Mouse (Mus musculus) heart, adult 9 months (tissue): ENCODE data around the gene Vav1.
"Not testable (repeated sequence)": the region's sequence is repeated elsewhere in the genome, so short reads cannot be mapped to it uniquely, and the experiment has no call there.

Experiments used
- DNase-seq, 2 experiments: peaks; one replicate each; pipeline ENCODE4 v3.0.0; 2022; ENCODE audit warnings: low spot score in 2 of 2

Vav1 gene

DNA sequence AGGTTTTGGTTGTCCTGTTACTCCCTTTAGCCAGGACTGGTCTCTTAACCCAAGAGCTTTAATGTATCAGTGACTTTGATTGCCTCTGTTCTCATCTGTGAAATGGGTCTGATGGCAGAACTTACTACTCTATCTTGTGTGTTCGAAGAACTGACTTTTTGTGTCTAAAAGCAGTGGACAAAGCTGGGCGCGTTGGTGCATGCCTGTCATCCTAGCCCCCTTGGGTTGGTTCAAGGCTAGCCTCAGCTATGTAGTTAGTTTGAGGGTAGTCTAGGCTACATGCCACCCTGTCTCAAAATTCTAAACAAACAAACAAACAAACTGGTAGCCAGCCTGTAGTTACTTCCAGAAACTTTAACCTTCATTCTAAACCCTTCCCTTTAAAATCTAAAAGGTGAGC, 27.5 kb upstream of the Vav1 start:
- no peak for DNase-seq

DNA sequence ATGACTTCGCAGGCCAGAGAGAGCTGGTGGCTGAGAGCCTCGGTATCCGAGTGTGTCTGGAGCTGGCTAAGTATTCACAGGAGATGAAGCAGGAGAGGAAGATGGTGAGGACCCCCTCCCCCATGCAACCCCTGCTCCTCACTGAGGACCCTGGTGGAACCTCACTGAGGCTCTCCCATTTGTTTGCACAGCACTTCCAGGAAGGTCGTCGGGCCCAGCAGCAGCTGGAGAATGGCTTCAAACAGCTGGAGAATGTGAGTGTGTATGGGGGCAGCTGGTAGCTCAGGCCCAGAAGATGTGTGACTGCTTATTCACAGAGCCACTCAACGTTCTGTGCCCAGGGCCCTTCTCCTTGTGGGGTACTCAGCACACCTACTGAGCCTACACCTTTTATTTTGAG, 25.6 kb upstream of the Vav1 start:
- DNase-seq = no peak

DNA sequence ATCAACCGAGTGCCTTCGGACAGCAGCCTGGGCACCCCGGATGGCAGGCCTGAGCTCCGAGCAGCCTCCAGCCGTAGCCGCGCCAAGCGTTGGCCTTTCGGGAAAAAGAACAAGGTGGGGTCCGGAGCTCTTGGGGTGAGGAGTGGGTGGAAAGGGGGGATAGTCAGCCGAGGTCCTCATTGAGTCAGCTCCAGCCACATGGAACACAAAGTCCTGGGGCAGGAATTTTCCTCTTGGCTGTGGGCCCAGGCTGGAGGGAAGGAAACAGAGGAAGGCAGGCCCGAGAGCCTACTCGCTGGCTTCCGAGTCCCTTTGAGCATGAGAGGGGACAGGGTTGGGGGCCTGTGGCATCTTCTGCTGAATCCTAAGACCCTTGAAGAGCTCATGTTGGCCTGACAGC, 23.5 kb upstream of the Vav1 start:
- peak; percentile 56 to 71 for DNase-seq

DNA sequence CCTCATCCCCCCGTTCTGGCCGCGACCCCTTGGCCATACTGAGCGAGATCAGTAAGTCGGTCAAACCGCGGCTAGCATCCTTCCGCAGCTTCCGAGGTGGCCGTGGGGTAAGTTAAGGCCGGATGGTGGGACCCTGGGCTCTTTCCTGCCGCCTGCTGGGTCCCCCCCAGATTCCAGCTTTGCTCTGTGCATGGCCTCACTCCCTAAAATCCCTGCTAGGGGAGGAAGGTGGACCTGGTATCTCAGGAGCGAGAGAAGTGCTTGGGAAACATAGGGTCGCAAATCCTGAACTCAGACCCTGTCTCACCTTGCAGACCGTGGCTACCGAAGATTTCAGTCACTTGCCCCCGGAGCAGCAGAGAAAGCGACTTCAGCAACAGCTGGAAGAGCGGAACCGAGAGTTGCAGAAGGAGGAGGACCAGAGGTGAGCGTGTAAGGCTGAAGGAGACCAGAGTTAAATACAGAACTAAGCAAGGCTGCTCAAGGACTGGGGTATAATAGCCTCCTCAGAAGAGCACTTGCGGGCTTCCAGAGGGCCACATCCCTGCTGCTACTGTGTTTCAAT, 21.9 kb upstream of the Vav1 start:
- DNase-seq = no peak

DNA sequence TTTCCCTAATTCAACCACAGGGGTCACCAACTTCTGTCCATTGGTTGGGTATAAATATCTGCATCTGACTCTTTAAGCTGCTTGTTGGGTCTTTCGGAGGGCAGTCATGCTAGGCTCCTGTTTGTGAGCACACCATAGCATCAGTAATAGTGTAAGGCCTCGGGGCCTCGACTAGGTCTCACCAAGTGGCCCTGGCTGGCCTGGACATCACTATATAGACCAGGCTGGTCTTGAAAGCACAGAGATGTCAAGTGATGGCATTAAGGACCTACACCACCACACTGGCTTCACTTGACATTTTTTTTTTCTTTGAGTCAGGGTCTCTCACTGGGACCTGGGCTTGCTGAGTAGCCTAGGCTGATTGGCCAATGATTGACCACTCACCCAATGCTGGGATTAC, 20.7 kb upstream of the Vav1 start:
- no peak for DNase-seq

DNA sequence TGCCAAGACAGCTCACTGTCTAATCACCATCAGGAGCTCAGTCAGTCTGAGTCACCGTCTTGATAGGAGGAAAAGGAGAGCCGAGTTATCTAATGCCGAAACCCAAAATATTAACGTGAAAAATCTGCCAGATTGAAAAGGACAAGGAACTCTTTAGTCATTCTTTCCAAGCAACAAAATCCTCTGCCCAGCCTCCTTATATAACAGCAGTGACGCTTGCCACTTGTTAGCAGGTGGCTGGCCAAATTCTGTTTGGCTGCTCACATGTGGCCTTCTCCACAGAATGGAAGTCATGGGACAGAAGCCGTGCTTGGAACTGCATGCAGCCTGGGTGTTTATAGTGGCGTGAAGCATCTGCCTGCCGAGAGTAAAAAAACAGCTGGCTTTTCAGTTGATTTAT, 19.2 kb upstream of the Vav1 start:
- DNase-seq = peak; percentile 84 to 88

DNA sequence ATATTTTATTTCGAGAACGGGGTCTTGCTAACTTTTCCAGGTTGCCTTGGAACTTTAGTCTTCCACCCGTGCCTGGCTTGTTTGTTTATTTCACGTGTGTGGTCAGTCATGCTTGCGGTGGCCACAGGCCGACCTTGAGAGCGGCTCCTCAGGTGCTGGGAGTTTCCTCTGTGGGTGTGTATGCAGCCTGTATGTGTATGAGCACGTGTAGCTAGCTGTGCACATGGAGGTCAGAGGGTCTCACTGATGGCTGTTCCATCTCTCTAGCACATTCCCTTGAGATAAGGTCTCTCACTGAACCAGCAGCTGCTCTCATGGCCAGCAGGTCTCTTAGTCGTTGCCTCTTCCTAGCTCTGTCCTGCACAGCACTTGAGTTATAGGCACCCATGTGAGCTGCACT, 18.5 kb upstream of the Vav1 start:
- no peak for DNase-seq

DNA sequence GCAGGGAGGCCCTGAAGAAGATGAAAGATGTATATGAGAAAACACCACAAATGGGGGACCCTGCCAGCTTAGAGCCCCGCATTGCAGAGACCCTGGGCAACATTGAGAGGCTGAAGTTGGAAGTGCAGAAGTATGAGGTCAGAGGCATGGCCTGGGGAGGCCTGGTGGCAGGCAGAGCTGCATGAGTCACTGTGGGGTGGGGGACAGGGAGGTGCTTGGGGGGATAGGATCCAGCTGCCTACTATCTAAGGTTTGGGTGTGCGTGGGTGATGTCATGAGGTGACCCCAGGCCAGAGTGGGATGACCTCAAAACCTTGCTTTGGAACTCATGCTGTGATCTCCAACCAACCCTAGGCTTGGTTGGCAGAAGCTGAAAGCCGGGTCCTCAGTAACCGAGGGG, 17.6 kb upstream of the Vav1 start:
- no peak for DNase-seq

DNA sequence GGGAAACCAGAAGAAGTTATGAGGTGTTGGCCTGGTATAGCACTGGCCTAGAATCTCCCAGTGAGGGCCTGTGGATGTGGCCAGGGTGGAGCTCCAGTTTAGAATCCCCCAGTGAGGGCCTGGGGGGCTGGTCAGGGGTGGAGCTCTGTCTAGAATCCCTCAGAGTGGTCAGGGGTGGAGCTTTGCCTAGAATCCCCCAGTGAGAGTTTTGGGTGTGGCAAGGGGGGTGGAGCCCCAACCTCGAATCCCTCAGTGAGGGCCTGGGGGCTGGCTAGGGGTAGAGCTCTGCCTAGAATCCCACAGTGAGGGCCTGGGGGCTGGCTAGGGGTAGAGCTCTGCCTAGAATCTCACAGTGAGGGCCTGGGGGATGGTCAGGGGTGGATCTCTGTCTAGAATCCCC, 17.1 kb upstream of the Vav1 start:
- DNase-seq = no peak

DNA sequence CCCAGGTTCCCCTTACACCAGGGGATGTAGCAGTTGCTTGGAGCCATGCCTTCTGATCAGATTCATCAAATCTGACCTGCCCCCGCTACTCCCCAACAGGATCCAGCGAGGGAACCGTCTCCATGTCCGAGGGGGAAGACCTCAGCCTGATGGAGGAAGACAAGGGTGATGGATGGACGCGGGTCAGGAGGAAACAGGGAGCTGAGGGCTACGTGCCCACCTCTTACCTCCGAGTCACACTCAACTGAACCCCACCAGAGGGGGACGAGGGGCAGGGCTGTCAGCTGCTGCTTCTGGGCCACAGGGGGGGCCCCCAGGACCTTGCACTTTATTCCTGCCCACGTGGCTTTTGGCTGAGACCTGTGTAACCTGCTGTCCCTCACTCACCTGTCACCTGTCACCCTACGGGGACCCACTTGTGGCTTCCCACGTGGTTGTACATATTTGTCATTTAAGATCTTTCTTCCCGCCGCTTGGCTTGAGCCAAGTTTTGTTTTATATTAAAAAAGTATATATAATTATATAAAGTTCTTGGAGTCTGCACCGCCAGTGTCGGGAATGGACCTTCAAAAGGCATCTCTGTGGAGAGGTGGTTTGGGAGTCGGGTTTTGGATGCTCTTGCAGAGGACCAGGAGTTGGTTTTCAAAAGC, 15.9 kb upstream of the Vav1 start:
- no peak for DNase-seq

DNA sequence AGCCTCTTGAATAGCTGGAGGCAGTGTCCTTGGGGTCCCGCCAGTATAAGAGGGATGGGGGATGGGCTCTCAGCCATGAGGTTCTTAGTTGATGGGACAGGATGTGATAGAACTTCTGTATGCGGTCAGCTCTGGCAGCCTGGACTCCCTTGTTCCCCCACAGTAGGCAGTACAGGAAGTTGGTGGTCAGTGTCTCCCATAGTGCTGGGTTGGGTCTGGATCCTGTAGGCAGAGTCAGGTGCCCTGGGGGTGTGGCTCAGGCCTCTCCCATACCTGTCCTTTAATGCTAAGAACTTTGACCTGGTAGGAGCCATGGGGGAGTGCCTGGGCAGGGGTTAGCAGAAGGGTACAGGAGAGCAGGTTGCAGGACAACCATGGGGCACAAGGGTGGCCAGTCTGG, 14.7 kb upstream of the Vav1 start:
- DNase-seq = no peak

DNA sequence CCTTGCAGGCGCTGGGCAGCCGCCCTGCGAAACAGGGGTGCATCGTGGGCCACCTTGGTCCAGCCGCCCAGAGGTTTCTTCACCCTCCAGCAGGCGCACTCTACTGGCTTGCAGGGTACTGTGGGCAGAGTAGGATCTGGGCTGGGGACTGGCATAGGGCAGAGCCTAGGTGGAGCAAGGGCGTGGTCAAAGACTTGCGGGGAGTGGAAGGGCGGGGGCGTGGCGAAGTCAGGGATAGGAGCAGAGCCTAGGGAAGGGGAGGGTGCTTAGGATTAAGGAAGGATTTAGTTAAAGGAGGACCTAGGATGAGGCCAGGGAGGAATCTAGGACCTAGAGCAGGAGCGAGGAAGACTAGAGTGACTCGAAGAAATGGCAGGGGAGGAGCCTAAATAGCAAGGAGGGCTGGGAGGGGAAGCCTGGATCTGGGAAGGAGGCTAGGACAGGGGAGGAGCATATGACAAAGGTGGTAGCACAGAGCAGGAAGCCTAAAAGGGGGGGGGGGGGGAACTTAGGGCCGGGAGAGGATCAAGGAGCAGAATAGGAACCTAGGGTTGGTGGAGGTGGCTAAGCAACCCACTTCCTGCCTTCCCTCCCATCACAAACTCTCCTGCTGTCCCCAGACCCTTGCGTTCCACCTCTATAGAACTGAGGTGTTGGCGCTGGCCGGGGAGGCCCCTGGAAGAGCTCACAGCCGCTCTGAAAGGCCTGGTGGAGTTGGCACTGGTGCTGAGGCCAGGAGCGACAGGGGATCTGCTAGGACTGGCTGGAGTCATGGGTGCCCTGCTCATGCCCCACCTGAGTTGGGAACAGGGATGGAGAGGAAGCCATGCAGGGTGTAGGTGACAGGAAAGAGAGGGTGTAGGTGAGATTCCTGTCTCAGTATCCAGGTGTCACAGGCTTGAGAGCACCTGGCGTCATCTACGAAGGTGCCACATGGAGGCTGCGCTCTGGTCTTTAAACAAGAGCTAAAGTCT, 13.6 kb upstream of the Vav1 start:
- DNase-seq = peak; percentile 76 to 79

DNA sequence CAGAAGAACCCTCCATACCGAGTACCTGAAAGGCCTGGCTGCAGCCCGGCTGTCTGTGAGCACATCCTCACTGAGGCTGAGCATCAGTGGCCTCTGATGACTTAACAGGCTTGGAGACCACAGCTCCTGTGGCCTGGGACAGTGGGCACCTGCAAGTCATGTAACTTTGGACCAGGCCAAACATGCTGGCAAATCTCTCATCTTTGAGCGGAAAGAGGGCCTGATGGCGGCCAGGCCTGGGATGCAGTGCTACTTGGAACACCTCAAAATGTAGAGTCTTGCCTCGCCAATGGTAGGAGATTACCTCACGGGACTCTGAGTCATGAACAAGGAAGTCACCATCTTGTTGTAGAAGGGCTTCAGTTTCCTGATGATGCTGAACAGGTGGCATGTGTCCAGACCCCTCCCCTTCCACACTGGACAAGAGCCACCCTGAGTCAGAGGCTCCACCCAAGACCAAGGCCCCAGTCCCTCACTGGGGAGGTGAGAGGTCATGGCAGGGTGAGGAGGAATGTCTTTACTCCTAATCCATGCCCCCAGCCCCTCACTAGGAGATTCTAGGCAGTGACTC, 11.3 kb upstream of the Vav1 start:
- peak; percentile 58 to 76 for DNase-seq

DNA sequence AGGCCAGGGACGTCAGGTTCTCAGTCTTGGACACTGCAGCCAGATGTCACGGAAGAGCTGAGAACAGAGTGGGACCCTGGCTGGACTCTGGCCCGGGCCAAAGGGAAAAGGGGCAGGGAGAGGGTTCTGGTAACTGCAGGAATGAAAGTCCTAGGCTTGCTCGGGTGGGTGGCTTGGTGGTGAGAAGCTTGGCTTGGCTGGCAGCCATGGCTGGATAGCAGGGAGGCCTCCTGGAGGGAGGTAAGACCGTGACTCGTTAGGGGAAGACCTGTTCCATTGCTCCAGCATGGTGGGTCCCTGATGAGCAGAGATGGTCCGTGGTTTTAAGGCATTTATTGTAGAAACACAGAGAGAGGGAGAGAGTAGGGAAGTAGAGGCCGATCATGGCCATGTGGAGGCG, 7.6 kb upstream of the Vav1 start:
- no peak for DNase-seq

DNA sequence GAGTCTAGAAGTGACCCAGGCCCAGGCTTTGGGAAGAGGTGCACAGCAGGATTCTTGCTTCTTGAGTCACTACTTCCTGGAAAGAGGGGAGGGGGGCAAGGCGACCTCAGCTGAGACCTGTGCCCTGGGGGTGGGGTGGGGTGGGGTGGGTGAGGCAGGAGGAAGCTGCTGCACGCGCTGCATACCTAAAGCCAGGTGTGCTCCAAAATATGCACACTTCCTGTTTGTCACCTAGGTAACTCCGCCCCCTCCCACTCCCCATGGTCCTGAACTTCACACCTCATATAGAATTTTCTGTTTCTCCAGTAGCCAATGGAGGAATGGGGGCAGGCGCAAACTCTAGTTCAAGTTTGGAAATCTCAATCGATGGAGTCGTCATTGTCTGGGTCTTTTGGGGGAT, 5.1 kb upstream of the Vav1 start:
- DNase-seq = no peak

DNA sequence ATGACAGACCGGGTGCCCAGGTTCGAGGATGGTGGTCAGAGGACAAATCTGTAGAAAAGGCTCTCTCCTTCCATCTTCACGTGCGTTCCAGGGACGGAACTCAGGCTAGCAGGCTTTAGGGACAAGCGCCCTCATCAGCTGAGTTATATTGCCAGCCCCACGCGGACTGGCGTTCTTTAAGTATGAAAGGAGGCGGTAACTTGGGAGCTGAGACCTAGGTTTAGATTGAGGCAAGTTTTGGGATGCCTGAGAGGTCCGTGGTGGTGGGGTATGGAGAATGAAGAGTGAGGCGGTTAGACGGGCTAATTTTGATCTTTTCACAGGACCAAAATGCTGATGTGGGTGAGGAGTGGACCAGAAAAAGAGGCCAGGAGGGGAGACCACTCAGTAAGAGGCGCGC, 4.2 kb upstream of the Vav1 start:
- DNase-seq = no peak

DNA sequence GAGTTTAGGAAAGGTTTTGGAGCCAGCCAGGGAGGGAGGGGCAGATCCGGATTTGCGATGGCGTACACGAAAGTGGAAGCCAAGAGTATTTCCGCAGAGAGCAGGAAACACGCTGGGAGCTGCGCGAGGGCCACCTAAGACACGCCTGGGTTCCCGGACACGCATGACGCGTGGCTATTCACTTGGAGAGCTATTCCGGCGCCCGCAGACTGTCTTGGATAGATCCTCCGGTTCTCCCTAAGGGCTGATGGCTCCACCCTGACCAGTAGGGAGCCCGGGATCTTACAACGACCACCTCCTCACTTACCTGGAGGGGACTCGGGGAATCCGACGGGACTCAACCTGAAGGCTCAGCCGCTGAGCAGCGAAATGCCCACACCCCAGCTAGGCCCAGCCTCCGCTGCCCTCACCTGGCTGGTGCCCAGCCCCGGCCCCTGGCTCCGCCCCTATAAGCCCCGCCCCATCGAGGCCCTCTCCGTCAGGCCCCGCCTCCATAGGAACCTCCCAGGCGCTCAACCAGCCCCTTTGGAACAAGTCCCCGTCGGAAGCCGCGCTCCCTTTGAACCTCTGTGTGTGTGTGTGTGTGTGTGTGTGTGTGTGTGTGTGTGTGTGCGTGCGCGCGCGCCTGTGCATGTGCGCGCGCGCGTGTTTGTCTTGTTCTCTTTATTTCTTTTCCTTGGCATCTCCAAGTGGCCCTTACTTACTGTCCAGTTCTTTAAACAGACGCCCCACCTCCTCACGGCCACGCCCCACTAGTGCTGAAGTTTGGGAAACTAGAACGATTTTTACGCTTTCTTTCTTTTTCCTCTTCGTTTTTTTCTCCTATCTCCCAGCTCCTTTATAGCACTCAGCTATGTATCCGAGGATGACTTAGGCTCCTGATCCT, 3.5 kb upstream of the Vav1 start:
- DNase-seq = peak; percentile 91 to 93

DNA sequence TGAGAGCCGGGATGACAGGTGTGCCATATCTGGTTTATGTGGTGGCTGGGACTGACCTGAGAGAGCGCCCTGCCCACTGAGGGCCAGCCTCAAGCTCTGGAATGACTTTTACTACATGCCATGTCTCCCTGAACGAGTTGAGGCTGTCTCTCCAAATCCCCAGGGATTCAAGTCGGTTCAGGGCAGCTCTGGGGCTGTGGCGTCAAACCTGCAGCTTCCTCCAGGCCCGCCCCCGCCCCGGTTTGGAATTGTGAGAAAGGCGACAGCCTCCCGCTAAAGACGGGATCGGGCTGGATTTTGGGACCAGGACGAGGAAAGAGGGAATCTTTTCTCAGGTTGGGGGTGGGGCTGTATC, 2.9 kb upstream of the Vav1 start:
- DNase-seq = peak; percentile 49 to 61

DNA sequence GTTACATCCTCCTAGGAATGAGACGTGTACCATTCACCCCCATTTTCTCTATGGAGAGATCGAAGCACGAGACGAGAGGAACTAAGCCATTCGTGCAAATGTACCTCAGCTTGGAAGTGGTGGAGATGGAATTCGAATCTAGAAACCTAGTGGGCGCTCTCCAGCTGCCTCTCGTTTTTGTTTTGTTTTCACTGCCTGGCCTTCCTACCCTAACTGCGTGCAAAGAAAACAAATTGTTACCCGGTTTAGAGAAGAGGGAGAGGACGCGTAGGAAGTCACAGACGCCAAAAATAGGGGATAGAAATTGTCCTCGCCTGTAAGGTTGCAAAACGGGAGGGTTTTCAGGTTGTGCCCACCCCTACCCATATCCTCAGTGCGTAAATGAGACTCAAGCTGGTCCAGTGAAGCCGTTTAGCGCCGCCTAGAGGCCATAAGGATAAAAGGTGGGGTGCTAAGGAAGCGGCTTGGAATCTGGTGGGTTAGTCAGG, 2.2 kb upstream of the Vav1 start:
- DNase-seq = peak; percentile 88 to 90

DNA sequence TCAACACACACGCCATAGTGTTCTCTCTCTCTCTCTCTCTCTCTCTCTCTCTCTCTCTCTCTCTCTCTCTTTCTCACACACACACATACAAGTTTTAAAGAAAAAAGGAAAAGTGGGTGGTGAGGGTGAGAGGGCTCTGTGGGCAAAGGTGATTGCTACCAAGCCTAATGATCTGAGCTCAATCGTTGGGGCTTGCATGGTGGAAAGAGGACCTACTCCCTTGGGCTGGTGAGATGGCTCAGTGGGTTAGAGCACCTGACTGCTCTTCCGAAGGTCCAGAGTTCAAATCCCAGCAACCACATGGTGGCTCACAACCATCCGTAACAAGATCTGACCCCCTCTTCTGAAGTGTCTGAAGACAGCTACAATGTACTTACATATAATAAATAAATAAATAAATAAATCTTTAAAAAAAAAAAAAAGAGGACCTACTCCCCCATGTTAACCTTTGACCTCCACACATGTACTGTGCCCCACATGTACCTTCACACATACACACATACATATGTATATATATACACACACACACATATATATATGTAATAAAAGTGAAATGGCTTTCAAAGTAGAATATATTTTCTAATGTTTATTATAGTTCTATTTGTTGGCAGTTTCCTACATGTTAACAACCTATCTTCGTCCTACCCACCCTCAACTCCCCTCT, 1.2 kb upstream of the Vav1 start:
- DNase-seq = not testable (repeated sequence)

DNA sequence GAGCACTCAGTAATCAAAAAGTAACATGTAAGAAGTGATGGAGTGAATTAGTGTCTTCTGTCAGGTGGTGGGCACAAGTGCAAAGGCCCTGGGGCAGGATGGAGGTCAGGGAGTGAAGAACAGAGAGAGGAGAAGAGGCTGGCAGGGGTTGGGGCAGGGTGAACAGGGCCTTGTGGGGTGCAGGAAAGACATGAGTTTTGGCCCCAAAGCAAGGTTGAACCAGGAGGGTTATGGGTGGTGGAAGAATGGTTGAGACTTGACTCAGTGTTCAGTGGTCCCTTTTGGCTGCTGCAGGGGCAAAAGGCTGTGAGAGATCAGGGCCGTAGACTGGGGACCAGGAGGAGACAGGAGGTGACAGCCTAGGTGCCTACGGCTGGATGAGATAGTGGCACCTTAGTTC, 363 bp upstream of the Vav1 start:
- no peak for DNase-seq
